Mouse (Mus musculus) megakaryocyte, embryonic 14.5 days (primary cell): ENCODE results near the gene Slc35b2.

Source experiments
- FLI1 ChIP-seq: IDR thresholded peaks from 2 replicates; pipeline ENCODE4 v1.6.1; 2012; ENCODE audit warnings: low read length, inconsistent platforms, mixed read lengths
- GATA1 ChIP-seq: IDR thresholded peaks from 3 replicates; pipeline ENCODE4 v1.6.1; 2012; ENCODE audit warnings: mixed read lengths, low read length, inconsistent platforms, borderline replicate concordance

DNA sequence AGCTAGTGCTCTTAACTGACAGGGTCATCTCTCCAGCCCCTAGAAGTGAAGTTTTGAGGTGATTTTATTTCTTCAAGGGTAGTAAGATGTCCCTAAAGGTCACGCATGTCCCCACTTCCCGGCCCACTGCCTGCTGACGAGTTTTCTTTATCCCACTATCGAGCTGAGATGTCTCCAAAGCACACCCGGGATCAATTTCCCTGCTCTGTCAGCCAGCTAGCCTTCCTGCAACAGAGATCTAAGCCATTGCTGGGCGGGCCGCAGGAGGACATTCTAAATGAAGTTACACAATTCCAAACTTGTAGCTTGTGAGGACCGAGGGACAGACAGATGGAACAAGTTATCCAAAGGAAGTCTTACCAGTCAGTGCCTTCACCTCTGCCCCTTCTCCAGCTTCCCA lies 36.6 kb downstream of the Slc35b2 start:
- TF ChIP-seq GATA1: no peak
- no peak for TF ChIP-seq FLI1
